Mouse (Mus musculus): Measurements from ENCODE around the gene Zfp871. TPM values are rescaled to one million over a fixed set of nuclear protein-coding genes. Genes with fewer than 3 reads are reported as not detected.

The Zfp871 gene
- polyA plus RNA-seq, 1 experiment from 2014 or later = 39.8 TPM

DNA sequence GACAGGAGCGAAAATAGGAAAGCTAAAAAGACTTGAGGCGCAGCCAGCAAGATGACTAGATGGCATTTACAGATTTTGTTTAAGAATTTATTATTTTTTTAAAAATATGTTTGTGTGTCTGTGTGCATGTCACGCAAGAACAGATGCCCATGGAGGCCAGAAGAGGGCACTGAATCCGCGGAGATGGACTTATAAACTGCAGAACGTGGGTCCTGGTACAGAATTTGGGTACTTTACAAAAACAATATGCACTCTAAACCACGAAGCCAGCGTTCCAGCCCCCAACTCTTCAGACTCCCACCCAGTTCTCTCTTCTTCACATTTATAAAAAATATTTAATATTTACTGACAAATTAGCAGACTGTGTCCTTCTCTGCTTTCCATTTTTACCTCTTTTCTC, 1.2 kb upstream of the Zfp871 start:
- no peak overlapping the region for H3K27ac ChIP-seq (replicated peaks; ENCODE audit: low read depth, low read length)
- H3K4me3 ChIP-seq (ENCODE audit: low read depth, low read length) = peak overlapping the region; percentile 80; the same call in 1 of the 2 replicates
- DNase-seq (ENCODE audit: low spot score) (no peak), ATAC-seq (ENCODE audit: low read depth) (no peak)
- H3K4me2 ChIP-seq (ENCODE audit: low read depth, low read length) = peak overlapping the region; percentile 71
- H3K4me1 ChIP-seq (ENCODE audit: control insufficient read depth, insufficient read depth, low read length) = peaks cover 17% of the 10 kb centered on the region
- H3K9ac ChIP-seq (ENCODE audit: low read depth, low read length) = peak overlapping the region; percentile 95; the same call in 1 of the 2 replicates
- 73% methylated on average over 8 of the region's 8 CpGs for WGBS
- H3K27me3 ChIP-seq (replicated peaks; ENCODE audit: control insufficient read depth, insufficient read depth, low read length) = no peaks in the 10 kb centered on the region
- H3K36me3 ChIP-seq (ENCODE audit: control insufficient read depth, insufficient read depth, low read length) = peaks cover 13% of the 10 kb centered on the region; the same call in 1 of the 2 replicates
- H3K9me3 ChIP-seq (ENCODE audit: control insufficient read depth, low read length) = no peaks in the 10 kb centered on the region

- H3K4me3 ChIP-seq (ENCODE audit: low read depth, low read length) = peak overlapping the region; percentile 80
- H3K36me3 ChIP-seq (ENCODE audit: control insufficient read depth, insufficient read depth, low read length) = peaks cover 20% of the 10 kb centered on the region
- no peaks in the 10 kb centered on the region for H3K9me3 ChIP-seq (ENCODE audit: control insufficient read depth, low read length)
- no peaks in the 10 kb centered on the region for H3K27me3 ChIP-seq (replicated peaks; ENCODE audit: control insufficient read depth, insufficient read depth, low read length)
- H3K4me2 ChIP-seq (ENCODE audit: low read depth, low read length) = peak overlapping the region; percentile 71
- peaks cover 17% of the 10 kb centered on the region for H3K4me1 ChIP-seq (ENCODE audit: control insufficient read depth, insufficient read depth, low read length)
- DNase-seq (ENCODE audit: low spot score) (no peak), ATAC-seq (ENCODE audit: low read depth) (no peak)
- 5% methylated on average over 9 of the region's 9 CpGs for WGBS
- peak overlapping the region; percentile 95 for H3K9ac ChIP-seq (ENCODE audit: low read depth, low read length)
- H3K27ac ChIP-seq (replicated peaks; ENCODE audit: low read depth, low read length) = peak overlapping the region; percentile 50
These were observed 489 bp upstream of the Zfp871 start for GRCm38 (mm10) chr17:32788576-32788975.

GRCm38 (mm10) chr17:32787436-32788093, 522 bp downstream of the Zfp871 start:
- no peaks in the 10 kb centered on the region for H3K27me3 ChIP-seq (replicated peaks; ENCODE audit: control insufficient read depth, insufficient read depth, low read length)
- H3K4me2 ChIP-seq (ENCODE audit: low read depth, low read length) = peak overlapping the region; percentile 67
- peak overlapping the region; percentile 93 for H3K27ac ChIP-seq (replicated peaks; ENCODE audit: low read depth, low read length)
- peak overlapping the region; percentile 95 for H3K9ac ChIP-seq (ENCODE audit: low read depth, low read length)
- 0 out of 2 replicates have a peak, but pooled peaks cover 7% of the 10 kb centered on the region for H3K9me3 ChIP-seq (ENCODE audit: control insufficient read depth, low read length)
- H3K4me1 ChIP-seq (ENCODE audit: control insufficient read depth, insufficient read depth, low read length) = peaks cover 17% of the 10 kb centered on the region
- DNase-seq (ENCODE audit: low spot score) (no peak), ATAC-seq (ENCODE audit: low read depth) (peak; percentile 88)
- H3K4me3 ChIP-seq (ENCODE audit: low read depth, low read length) = peak overlapping the region; percentile 80
- peaks cover 29% of the 10 kb centered on the region for H3K36me3 ChIP-seq (ENCODE audit: control insufficient read depth, insufficient read depth, low read length)
- 2% methylated on average over 25 of the region's 31 CpGs for WGBS

DNA sequence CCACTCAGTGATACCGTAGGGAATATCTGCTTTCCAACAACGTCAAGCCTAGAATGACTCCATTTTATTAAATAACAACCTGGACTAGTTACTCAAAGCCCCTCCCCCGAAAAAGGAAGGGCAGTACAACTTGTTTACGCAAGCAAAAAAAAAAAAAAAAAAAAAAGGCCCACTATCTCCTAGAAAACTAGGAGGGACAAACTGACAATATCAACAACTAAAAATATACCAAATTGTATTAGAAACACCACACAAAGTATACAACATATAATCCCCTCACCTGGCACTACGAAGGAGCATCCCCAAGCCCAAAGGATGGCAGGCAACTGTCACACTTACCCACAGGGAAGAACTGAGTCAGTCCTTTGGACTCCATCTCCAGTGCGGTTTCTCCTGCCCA, 1.1 kb downstream of the Zfp871 start:
- 57% methylated on average over 6 of the region's 6 CpGs for WGBS
- peak overlapping the region; percentile 95 for H3K9ac ChIP-seq (ENCODE audit: low read depth, low read length)
- no peak overlapping the region for H3K27ac ChIP-seq (replicated peaks; ENCODE audit: low read depth, low read length)
- peak overlapping the region; percentile 80 for H3K4me3 ChIP-seq (ENCODE audit: low read depth, low read length)
- no peak for DNase-seq (ENCODE audit: low spot score)
- peaks cover 30% of the 10 kb centered on the region for H3K36me3 ChIP-seq (ENCODE audit: control insufficient read depth, insufficient read depth, low read length)
- no peak for ATAC-seq (ENCODE audit: low read depth)
- H3K27me3 ChIP-seq (replicated peaks; ENCODE audit: control insufficient read depth, insufficient read depth, low read length) = no peaks in the 10 kb centered on the region
- H3K4me2 ChIP-seq (ENCODE audit: low read depth, low read length) = peak overlapping the region; percentile 67
- 0 out of 2 replicates have a peak, but pooled peaks cover 7% of the 10 kb centered on the region for H3K9me3 ChIP-seq (ENCODE audit: control insufficient read depth, low read length)
- peaks cover 17% of the 10 kb centered on the region for H3K4me1 ChIP-seq (ENCODE audit: control insufficient read depth, insufficient read depth, low read length)

GRCm38 (mm10) chr17:32785656-32786055, 2.4 kb downstream of the Zfp871 start:
- DNase-seq (ENCODE audit: low spot score) (peak; percentile 33), ATAC-seq (ENCODE audit: low read depth) (no peak; the same call in 1 of the 2 replicates)
- no peaks in the 10 kb centered on the region for H3K27me3 ChIP-seq (replicated peaks; ENCODE audit: control insufficient read depth, insufficient read depth, low read length)
- H3K4me1 ChIP-seq (ENCODE audit: control insufficient read depth, insufficient read depth, low read length) = peaks cover 17% of the 10 kb centered on the region
- 78% methylated on average over 3 of the region's 3 CpGs for WGBS
- 0 out of 2 replicates have a peak, but pooled peaks cover 7% of the 10 kb centered on the region for H3K9me3 ChIP-seq (ENCODE audit: control insufficient read depth, low read length)
- 0 out of 2 replicates have a peak overlapping the region, but pooled peaks have one; percentile 38 for H3K9ac ChIP-seq (ENCODE audit: low read depth, low read length)
- peak overlapping the region; percentile 24 for H3K4me2 ChIP-seq (ENCODE audit: low read depth, low read length)
- H3K4me3 ChIP-seq (ENCODE audit: low read depth, low read length) = no peak overlapping the region
- H3K27ac ChIP-seq (replicated peaks; ENCODE audit: low read depth, low read length) = no peak overlapping the region
- peaks cover 30% of the 10 kb centered on the region for H3K36me3 ChIP-seq (ENCODE audit: control insufficient read depth, insufficient read depth, low read length)

DNA sequence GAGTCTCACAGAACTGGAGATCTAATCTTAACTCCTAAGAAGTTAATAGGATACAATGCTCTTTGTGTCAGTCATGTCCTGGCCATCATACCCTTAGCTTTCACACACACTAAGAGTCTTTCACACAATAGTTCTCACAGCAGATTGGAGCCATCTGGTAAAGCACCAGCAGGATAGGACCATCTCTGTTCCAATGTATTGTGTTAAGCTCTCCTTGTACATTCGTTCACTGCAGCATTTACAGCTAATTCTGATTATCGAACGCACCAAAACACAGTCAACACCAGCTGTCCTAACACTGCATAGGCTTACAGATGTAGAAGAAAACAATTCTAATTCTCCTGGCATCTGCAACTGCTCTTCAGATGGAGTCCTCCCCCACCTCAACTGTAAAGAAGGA, 10.5 kb downstream of the Zfp871 start:
- ATAC-seq (ENCODE audit: low read depth) (no peak), DNase-seq (ENCODE audit: low spot score) (no peak)
- no peak overlapping the region for H3K4me2 ChIP-seq (ENCODE audit: low read depth, low read length)
- no peaks in the 10 kb centered on the region for H3K4me1 ChIP-seq (ENCODE audit: control insufficient read depth, insufficient read depth, low read length)
- H3K27me3 ChIP-seq (replicated peaks; ENCODE audit: control insufficient read depth, insufficient read depth, low read length) = no peaks in the 10 kb centered on the region
- no peak overlapping the region for H3K4me3 ChIP-seq (ENCODE audit: low read depth, low read length)
- no peak overlapping the region for H3K27ac ChIP-seq (replicated peaks; ENCODE audit: low read depth, low read length)
- H3K9ac ChIP-seq (ENCODE audit: low read depth, low read length) = no peak overlapping the region
- H3K36me3 ChIP-seq (ENCODE audit: control insufficient read depth, insufficient read depth, low read length) = peaks cover 65% of the 10 kb centered on the region
- H3K9me3 ChIP-seq (ENCODE audit: control insufficient read depth, low read length) = no peaks in the 10 kb centered on the region
- 96% methylated on average over 3 of the region's 3 CpGs for WGBS

DNA sequence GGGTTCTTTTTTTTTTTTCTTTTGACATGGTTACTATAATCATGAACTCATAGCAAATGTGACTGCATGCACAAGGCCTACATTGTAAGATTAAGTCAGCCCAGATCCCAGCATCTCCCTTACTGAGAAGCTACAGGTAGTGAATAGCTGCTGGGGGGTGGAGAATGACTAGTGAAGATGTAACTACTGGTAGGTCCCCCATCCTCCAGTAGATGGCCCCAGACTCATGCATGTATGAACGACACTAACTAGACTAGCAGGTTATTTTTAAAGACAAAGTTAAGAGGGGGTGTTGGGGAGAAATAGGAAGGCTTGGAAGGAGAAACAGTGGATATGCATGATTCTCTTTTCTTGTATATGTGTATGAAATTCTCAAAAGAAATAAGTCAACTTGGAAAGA, 16.9 kb downstream of the Zfp871 start:
- no peak overlapping the region for H3K27ac ChIP-seq (replicated peaks; ENCODE audit: low read depth, low read length)
- no peak for DNase-seq (ENCODE audit: low spot score)
- no peak overlapping the region for H3K4me2 ChIP-seq (ENCODE audit: low read depth, low read length)
- no peak overlapping the region for H3K4me3 ChIP-seq (ENCODE audit: low read depth, low read length)
- no peak for ATAC-seq (ENCODE audit: low read depth)
- no peak overlapping the region for H3K9ac ChIP-seq (ENCODE audit: low read depth, low read length)
- 76% methylated on average over 1 of the region's 1 CpGs for WGBS
- H3K27me3 ChIP-seq (replicated peaks; ENCODE audit: control insufficient read depth, insufficient read depth, low read length) = no peaks in the 10 kb centered on the region
- H3K36me3 ChIP-seq (ENCODE audit: control insufficient read depth, insufficient read depth, low read length) = peaks cover 95% of the 10 kb centered on the region
- H3K9me3 ChIP-seq (ENCODE audit: control insufficient read depth, low read length) = peaks cover 9% of the 10 kb centered on the region
- H3K4me1 ChIP-seq (ENCODE audit: control insufficient read depth, insufficient read depth, low read length) = no peaks in the 10 kb centered on the region

- no peaks in the 10 kb centered on the region for H3K4me1 ChIP-seq (ENCODE audit: control insufficient read depth, insufficient read depth, low read length)
- H3K9ac ChIP-seq (ENCODE audit: low read depth, low read length) = no peak overlapping the region
- no peak overlapping the region for H3K27ac ChIP-seq (replicated peaks; ENCODE audit: low read depth, low read length)
- DNase-seq (ENCODE audit: low spot score) (no peak), ATAC-seq (ENCODE audit: low read depth) (no peak)
- no peak overlapping the region for H3K4me2 ChIP-seq (ENCODE audit: low read depth, low read length)
- H3K36me3 ChIP-seq (ENCODE audit: control insufficient read depth, insufficient read depth, low read length) = peaks cover 70% of the 10 kb centered on the region
- no peaks in the 10 kb centered on the region for H3K27me3 ChIP-seq (replicated peaks; ENCODE audit: control insufficient read depth, insufficient read depth, low read length)
- H3K4me3 ChIP-seq (ENCODE audit: low read depth, low read length) = no peak overlapping the region
- 95% methylated on average over 2 of the region's 2 CpGs for WGBS
- H3K9me3 ChIP-seq (ENCODE audit: control insufficient read depth, low read length) = peaks cover 21% of the 10 kb centered on the region
These were observed 21.7 kb downstream of the Zfp871 start for GRCm38 (mm10) chr17:32766422-32766821.

DNA sequence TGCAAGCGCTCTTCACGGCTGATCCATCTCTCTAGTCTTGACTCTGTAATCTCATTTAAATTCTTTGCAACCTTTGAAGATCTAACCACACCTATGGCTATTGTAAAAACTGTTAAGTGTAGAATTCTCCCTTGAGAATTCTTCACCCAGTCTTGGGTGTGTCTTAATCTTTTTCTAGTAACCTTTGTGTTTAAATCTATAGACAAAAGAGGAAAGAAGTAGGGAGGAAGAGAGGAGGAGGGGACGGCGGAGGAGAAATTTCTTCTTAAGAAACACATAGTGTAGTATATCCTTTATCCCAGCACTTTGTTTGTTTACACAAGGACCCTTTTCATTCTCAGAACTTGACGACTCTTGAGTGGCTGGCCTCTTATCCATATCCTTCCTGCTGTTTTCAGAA, 30.8 kb downstream of the Zfp871 start:
- Histone ChIP-seq H3K36me3 (ENCODE audit: control insufficient read depth, insufficient read depth, low read length) (no peaks in the 10 kb centered on the region), H3K4me3 (ENCODE audit: low read depth, low read length) (no peak overlapping the region), H3K9me3 (ENCODE audit: control insufficient read depth, low read length) (no peaks in the 10 kb centered on the region), H3K27ac (replicated peaks; ENCODE audit: low read depth, low read length) (no peak overlapping the region), H3K4me1 (ENCODE audit: control insufficient read depth, insufficient read depth, low read length) (no peaks in the 10 kb centered on the region), H3K27me3 (replicated peaks; ENCODE audit: control insufficient read depth, insufficient read depth, low read length) (no peaks in the 10 kb centered on the region), H3K4me2 (ENCODE audit: low read depth, low read length) (no peak overlapping the region), H3K9ac (ENCODE audit: low read depth, low read length) (no peak overlapping the region)
- DNase-seq (ENCODE audit: low spot score) = no peak
- no peak for ATAC-seq (ENCODE audit: low read depth)
- WGBS = 71% methylated on average over 5 of the region's 5 CpGs
